Mouse (Mus musculus) heart, adult 9 months (tissue): Measurements from ENCODE around the gene Gm128.
A peak's percentile ranks its signal among the peaks of the same experiment; 100 is the strongest.

ENCODE experiments used
- DNase-seq, 2 experiments: peaks; one replicate each; pipeline ENCODE4 v3.0.0; 2022; ENCODE audit warnings: low spot score in 2 of 2

The Gm128 gene

GRCm38 (mm10) chr3:95241498-95241897 is at the start of gene Gm128:
Gene Gm128, minus strand, starts transcription at chr3:95241598.
- no peak for DNase-seq

- no peak for DNase-seq
Observed at GRCm38 (mm10) chr3:95291041-95291440, 49.6 kb upstream of the Gm128 start.

GRCm38 (mm10) chr3:95290156-95290555 is 48.8 kb upstream of the Gm128 start:
- no peak for DNase-seq

- DNase-seq, result no peak
Observed at GRCm38 (mm10) chr3:95289419-95289818, 48.0 kb upstream of the Gm128 start.

GRCm38 (mm10) chr3:95287541-95287940 is 46.1 kb upstream of the Gm128 start:
- DNase-seq, result no peak

GRCm38 (mm10) chr3:95286510-95286909 is 45.1 kb upstream of the Gm128 start:
- DNase-seq, result peak; percentile 40 to 57

GRCm38 (mm10) chr3:95286011-95286410 is 44.6 kb upstream of the Gm128 start:
- DNase-seq, result no peak

GRCm38 (mm10) chr3:95285390-95285789 is 44.0 kb upstream of the Gm128 start:
- no peak for DNase-seq

- no peak for DNase-seq
Observed at GRCm38 (mm10) chr3:95284501-95285281, 43.3 kb upstream of the Gm128 start.

GRCm38 (mm10) chr3:95284062-95284461 is 42.7 kb upstream of the Gm128 start:
- DNase-seq, result no peak

- no peak for DNase-seq
Observed at GRCm38 (mm10) chr3:95283589-95283941, 42.2 kb upstream of the Gm128 start.

GRCm38 (mm10) chr3:95282865-95283588 is 41.6 kb upstream of the Gm128 start:
- DNase-seq, result peak; percentile 82

GRCm38 (mm10) chr3:95282381-95282864 is 41.0 kb upstream of the Gm128 start:
- DNase-seq, result peak; percentile 49 to 60

GRCm38 (mm10) chr3:95281216-95282126 is 40.1 kb upstream of the Gm128 start, which contains the start of the genes Mindy1 and Prune1:
Gene Mindy1, plus strand, starts transcription at chr3:95281345.
Gene Prune1, minus strand, starts transcription at chr3:95282076.
- DNase-seq, result peak; percentile 97 to 98

GRCm38 (mm10) chr3:95280747-95281146 is 39.3 kb upstream of the Gm128 start:
- DNase-seq, result peak in 1 of 2 experiments; percentile 22

- peak in 1 of 2 experiments; percentile 51 for DNase-seq
Observed at GRCm38 (mm10) chr3:95277149-95277551, 35.8 kb upstream of the Gm128 start.

GRCm38 (mm10) chr3:95276428-95276934 is 35.1 kb upstream of the Gm128 start:
- no peak for DNase-seq

- DNase-seq, result no peak
Observed at GRCm38 (mm10) chr3:95275161-95275560, 33.8 kb upstream of the Gm128 start.

GRCm38 (mm10) chr3:95274453-95274852 is 33.1 kb upstream of the Gm128 start:
- DNase-seq, result no peak

- no peak for DNase-seq
Observed at GRCm38 (mm10) chr3:95273471-95273870, 32.1 kb upstream of the Gm128 start.

GRCm38 (mm10) chr3:95270766-95271364 is 29.5 kb upstream of the Gm128 start:
- DNase-seq, result no peak
